Mouse (Mus musculus): ENCODE measurements around the gene Eef2.

GRCm38 (mm10) chr10:81187161-81187560 is 10.7 kb downstream of the Eef2 start:
- peak; percentile 24 for TF ChIP-seq POLR2A (IDR thresholded peaks at IDR 0.05; ENCODE audit: insufficient read length, low read depth)
- TF ChIP-seq TCF12 (IDR thresholded peaks at IDR 0.05; ENCODE audit: insufficient read depth, poor library complexity, severe bottlenecking), result no peak
- TF ChIP-seq USF1 (IDR thresholded peaks at IDR 0.05; ENCODE audit: low read depth), result no peak
- no peak for TF ChIP-seq MAX (IDR thresholded peaks at IDR 0.05; ENCODE audit: low read depth)
- no peak for TF ChIP-seq MYOD1 (IDR thresholded peaks at IDR 0.05; ENCODE audit: control insufficient read depth in 1 of 3, insufficient read length in 2 of 3, low read depth in 2 of 3)
- peak; percentile 32 for TF ChIP-seq POLR2AphosphoS2 (IDR thresholded peaks at IDR 0.05; ENCODE audit: insufficient read length, low read depth)
- no peak for TF ChIP-seq MYOG (IDR thresholded peaks at IDR 0.05; ENCODE audit: control insufficient read depth in 1 of 3, insufficient read depth in 1 of 3, insufficient read length in 2 of 3, low read depth in 2 of 3)
